Mouse (Mus musculus): ENCODE results near the gene Olfr763.
"Not testable (repeated sequence)": the region's sequence is repeated elsewhere in the genome, so short reads cannot be mapped to it uniquely, and the experiment has no call there.

Gene Olfr763

DNA sequence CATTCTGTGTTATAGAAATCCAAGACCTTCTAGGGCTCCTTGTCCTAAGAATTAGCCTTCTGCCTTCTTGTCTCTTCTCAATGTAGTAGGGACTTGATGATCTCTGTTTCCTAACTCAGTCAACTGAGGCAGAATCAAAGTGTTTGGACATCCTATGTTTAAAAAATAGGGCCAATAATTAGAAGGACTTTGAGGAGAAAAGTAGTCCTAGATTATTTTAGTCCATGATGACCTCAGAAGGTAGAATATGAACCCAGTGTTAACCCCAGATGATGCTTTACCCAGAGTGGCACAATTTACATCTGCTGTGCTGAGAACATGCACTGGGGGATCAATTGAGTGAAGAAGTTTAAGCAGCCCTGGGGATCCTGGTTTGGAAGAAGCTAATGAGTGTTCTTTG, 39.3 kb downstream of the Olfr763 start, which contains the start of gene Olfr765:
Gene Olfr765, minus strand, starts transcription at position 101 of the 400 bp plus-strand sequence.
- DNase-seq: not testable (repeated sequence)

Data from cerebellum, adult 18-20 months (tissue).